Mouse (Mus musculus): ENCODE measurements around the gene Nars2. TPM values are rescaled to one million over a fixed set of nuclear protein-coding genes. Genes with fewer than 3 reads are reported as not detected.

Nars2 gene
- polyA plus RNA-seq, 2 experiments from 2014 or later = 5.3 to 9.7 TPM

GRCm38 (mm10) chr7:96971027-96971996 is 20.0 kb downstream of the Nars2 start:
- no peak for ATAC-seq

- ATAC-seq = no peak
These were observed 21.0 kb downstream of the Nars2 start for GRCm38 (mm10) chr7:96972138-96972904.

GRCm38 (mm10) chr7:96975914-96976313 is 24.6 kb downstream of the Nars2 start:
- ATAC-seq = no peak

- no peak for ATAC-seq
These were observed 25.9 kb downstream of the Nars2 start for GRCm38 (mm10) chr7:96977209-96977608.

- no peak for ATAC-seq
These were observed 30.1 kb downstream of the Nars2 start for GRCm38 (mm10) chr7:96981366-96981765.

GRCm38 (mm10) chr7:96983660-96984347 is 32.5 kb downstream of the Nars2 start:
- no peak for ATAC-seq

GRCm38 (mm10) chr7:96985798-96986197 is 34.5 kb downstream of the Nars2 start:
- no peak for ATAC-seq

- no peak for ATAC-seq
These were observed 35.6 kb downstream of the Nars2 start for GRCm38 (mm10) chr7:96986795-96987445.

- no peak for ATAC-seq
These were observed 36.4 kb downstream of the Nars2 start for GRCm38 (mm10) chr7:96987676-96988075.

- no peak for ATAC-seq
These were observed 61.7 kb downstream of the Nars2 start for GRCm38 (mm10) chr7:97012956-97013355.

- no peak for ATAC-seq
These were observed 66.7 kb downstream of the Nars2 start for GRCm38 (mm10) chr7:97018005-97018404.

- ATAC-seq = no peak
These were observed 67.1 kb downstream of the Nars2 start for GRCm38 (mm10) chr7:97018418-97018817.

GRCm38 (mm10) chr7:97019303-97019702 is 68.0 kb downstream of the Nars2 start:
- no peak for ATAC-seq

GRCm38 (mm10) chr7:97026772-97027358 is 75.6 kb downstream of the Nars2 start:
- ATAC-seq = no peak

- no peak for ATAC-seq
These were observed 77.8 kb downstream of the Nars2 start for GRCm38 (mm10) chr7:97029151-97029550.

GRCm38 (mm10) chr7:97032412-97032811 is 81.1 kb downstream of the Nars2 start:
- ATAC-seq = no peak

- no peak for ATAC-seq
These were observed 88.3 kb downstream of the Nars2 start for GRCm38 (mm10) chr7:97039641-97040040.

- peak; percentile 54 for ATAC-seq
These were observed 90.7 kb downstream of the Nars2 start for GRCm38 (mm10) chr7:97041868-97042449.

- no peak for ATAC-seq
These were observed 91.7 kb downstream of the Nars2 start for GRCm38 (mm10) chr7:97042981-97043380.

GRCm38 (mm10) chr7:97060966-97061365 is 109.7 kb downstream of the Nars2 start:
- no peak for ATAC-seq

- no peak for ATAC-seq
These were observed 120.2 kb downstream of the Nars2 start for GRCm38 (mm10) chr7:97071512-97071911.

GRCm38 (mm10) chr7:97072061-97072460 is 120.8 kb downstream of the Nars2 start:
- no peak for ATAC-seq
